Mouse (Mus musculus) thymus, adult 2 months (tissue): Measurements from ENCODE around the gene Cmtm2a.

ENCODE experiments used
- CTCF ChIP-seq: fragments of 200-500 bp; IDR thresholded peaks from 2 replicates; pipeline ENCODE4 v1.5.1; 2012; ENCODE audit warnings: mild to moderate bottlenecking, control low read depth, low read length, moderate library complexity, borderline replicate concordance; ENCODE audit not compliant: control insufficient read depth, poor library complexity, insufficient read depth; ENCODE audit errors: extremely low read depth
- POLR2A ChIP-seq: fragments of 200-500 bp; IDR thresholded peaks from 2 replicates; pipeline ENCODE4 v1.6.1; 2012; ENCODE audit warnings: mild to moderate bottlenecking, low read length, control low read depth, moderate library complexity; ENCODE audit not compliant: control insufficient read depth, poor library complexity, insufficient read depth; ENCODE audit errors: extremely low read depth

GRCm38 (mm10) chr8:104247908-104248275 lies 45.1 kb downstream of the Cmtm2a start:
- TF ChIP-seq POLR2A: no peak
- no peak for TF ChIP-seq CTCF
